Mouse (Mus musculus): ENCODE results near the gene Barhl2.

The Barhl2 gene

DNA sequence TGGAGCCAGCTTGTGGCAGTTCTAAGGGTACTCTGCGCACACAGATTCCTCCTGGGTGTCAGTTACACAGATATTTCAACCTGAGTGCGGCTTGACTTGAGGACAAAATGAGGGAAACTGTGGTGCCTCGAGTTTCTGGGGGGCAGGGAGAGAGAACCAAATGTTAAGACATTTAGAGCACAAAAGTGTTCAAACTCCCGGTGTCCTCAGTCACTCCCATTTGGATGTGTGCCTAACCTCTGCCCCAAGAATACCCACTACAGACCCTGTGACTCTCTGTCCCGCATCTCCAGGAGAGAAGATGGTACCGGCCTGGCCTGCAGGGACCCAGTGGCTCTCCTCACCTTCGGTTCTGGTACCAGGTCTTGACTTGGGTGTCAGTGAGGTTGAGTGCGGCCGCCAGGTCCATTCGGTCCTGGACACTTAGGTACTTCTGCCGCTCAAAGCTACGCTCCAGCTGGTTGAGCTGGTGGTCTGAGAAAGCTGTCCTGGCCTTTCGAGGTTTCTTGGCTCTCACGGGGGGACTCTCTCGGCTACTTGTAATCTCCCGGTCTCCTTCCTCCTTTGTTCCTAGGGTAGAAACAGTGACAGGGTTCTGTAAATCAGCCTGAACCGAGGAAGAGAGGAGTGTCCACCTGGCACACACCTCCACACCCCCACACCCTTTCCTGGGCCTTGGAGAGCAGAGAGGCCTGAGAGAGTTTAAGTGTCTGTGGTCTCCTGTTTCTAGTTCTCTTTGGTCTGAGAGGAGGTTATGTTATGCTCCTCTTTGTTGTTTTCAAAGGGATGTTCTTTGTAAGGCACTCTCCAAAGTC lies 2.7 kb downstream of the Barhl2 start:
- DNase-seq (ENCODE audit: low spot score in 2 of 2): no peak

- DNase-seq (ENCODE audit: low spot score in 2 of 2): no peak
Observed at GRCm38 (mm10) chr5:106454411-106455105, 3.4 kb downstream of the Barhl2 start.

DNA sequence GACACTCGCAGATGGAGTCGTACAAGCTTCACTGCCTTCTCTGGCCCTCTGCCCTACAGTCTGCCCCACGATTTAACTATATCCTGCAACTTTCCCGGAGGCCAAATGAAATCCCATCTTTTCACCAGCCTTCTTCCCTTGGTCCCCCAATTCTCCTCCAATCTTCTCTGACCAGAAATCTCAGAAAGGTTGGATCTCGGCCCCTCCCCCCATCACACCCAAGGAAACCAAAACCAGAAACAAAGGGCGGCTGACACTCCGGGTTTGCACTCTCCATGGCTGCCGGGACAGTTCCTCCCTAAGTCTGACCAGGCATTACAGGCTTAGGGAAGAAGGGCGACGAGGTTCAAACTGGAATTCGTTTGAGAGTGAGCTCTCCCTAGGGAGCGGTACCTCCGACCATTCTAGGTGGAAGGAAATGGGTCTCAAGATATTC lies 4.1 kb downstream of the Barhl2 start:
- DNase-seq (ENCODE audit: low spot score in 2 of 2): no peak

DNA sequence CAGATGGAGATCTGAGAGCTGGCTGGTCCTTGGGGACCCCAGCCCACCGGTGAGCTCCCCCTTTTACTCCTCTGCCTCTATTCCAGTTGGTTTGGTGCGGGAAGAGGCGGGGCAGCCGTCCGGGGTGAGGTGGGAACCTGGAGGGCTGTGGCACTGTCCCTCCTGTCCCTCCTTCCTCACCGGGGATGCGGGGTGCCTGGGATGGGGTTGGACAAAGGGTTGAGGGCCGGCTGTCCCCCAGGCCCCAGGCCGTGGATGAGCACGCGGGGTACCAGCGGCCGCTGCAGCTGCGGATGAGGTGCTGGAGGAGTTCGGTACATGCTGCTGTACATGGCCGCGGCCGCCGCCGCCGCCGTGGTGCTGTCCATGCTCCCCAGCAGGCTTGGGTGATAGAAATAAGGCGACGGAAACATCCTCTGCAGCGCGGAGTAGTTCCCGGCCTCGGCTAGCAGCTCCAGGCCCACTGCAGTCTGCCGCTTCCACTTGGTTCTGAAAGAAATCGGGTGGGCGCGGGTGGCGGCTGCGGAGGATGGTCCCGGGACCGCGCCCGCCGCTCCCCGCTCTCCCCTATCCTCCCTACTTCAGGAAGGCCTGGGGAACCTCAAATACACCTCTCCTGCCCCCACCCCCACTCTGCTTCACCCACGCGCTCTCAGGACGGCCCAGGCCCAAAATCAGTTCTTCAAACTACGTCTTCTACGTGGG lies 4.6 kb downstream of the Barhl2 start:
- no peak for DNase-seq (ENCODE audit: low spot score in 2 of 2)

DNA sequence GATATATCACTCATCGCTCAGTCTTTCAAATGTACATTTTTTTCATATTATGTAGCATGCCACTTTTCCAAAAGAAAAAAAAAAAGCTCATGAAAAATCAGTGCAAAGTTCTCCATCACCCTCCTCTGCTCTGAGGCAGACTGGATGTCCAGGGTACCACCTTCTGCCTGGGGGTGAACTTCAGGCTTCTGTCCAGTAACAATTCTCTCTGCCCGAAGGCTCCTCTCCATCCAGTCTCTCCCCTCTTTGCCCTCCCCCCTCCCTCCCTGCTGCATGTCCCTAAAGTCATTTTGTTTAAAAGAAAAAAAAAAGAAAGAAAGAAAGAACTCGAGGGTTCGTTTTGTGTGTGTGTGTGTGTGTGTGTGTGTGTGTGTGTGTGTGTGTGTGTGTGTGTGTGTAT lies 5.3 kb downstream of the Barhl2 start:
- no peak for DNase-seq (ENCODE audit: low spot score in 2 of 2)

DNA sequence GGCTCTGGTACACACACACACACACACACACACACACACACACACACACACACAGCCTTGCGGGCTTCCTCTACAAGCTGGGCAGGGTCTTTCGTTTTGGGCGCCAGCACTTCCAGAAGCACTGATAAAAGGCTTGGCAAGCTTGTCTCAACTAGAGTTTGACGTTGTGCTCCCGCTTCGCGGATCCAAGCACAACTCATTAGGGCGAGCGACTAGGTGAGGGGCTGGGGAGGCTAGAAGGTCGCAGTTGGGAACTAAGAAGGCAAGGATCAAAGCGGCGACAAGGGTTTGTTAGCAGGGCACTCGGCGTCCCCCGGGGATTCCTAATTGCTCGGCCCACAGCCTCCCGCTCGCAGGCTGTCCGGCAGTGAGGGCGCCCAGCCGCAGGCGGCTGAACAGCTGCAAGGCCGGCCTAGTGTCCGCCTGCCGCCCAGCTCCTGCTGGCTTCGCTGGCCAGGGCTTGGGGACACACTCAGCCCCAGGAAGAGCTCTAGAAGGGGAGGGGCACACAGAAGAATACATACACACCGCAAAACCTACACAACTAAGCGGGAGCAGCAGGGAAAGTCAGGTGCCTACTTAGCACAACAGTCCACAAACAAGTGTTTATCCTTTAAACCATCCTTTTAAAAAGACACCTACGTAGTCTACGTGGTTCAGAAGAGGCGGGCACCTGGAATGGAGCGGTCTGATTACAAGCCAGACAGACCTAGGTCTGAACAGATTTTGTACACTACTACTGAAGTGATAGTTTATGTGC lies 6.1 kb downstream of the Barhl2 start:
- DNase-seq (ENCODE audit: low spot score in 2 of 2): no peak

DNA sequence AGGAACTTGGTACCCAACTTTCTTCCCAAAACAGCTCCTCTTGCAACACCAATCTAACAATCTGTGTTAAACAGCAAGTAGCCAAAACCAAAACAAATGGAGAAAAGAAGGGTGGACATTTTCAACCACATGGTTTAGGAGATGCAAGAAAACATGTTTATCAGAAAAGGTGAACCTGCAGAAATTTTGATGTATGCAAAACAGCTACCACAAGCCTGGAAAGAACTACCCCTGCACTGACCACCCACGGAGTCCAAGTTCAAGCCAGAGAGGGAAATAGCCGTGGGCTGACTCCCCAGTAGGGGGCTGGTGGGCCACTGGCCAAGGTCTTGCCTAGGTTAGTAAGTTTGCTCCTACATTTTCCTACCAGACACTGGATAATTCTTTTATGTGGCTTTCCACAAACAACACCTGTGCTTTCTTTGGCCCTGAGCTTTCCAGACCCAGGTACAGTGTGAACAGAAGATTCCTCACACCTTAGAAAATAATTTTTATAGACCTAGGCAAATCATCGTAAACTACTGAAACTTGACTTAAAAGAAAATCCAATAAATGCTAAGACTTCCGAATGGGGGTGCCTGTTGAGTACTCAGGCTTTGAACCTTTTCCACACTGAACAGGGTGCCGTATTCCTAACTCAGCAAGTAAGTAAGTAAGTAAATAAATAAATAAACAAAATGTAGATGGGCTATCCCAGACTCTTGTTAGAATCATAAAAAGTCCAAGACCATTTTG lies 7.4 kb downstream of the Barhl2 start:
- DNase-seq (ENCODE audit: low spot score in 2 of 2): no peak

- DNase-seq (ENCODE audit: low spot score in 2 of 2): no peak
Observed at GRCm38 (mm10) chr5:106449720-106450425, 8.1 kb downstream of the Barhl2 start.

- DNase-seq (ENCODE audit: low spot score in 2 of 2): no peak
Observed at GRCm38 (mm10) chr5:106448798-106449125, 9.2 kb downstream of the Barhl2 start.

GRCm38 (mm10) chr5:106447951-106448797 lies 9.8 kb downstream of the Barhl2 start:
- DNase-seq (ENCODE audit: low spot score in 2 of 2): no peak

DNA sequence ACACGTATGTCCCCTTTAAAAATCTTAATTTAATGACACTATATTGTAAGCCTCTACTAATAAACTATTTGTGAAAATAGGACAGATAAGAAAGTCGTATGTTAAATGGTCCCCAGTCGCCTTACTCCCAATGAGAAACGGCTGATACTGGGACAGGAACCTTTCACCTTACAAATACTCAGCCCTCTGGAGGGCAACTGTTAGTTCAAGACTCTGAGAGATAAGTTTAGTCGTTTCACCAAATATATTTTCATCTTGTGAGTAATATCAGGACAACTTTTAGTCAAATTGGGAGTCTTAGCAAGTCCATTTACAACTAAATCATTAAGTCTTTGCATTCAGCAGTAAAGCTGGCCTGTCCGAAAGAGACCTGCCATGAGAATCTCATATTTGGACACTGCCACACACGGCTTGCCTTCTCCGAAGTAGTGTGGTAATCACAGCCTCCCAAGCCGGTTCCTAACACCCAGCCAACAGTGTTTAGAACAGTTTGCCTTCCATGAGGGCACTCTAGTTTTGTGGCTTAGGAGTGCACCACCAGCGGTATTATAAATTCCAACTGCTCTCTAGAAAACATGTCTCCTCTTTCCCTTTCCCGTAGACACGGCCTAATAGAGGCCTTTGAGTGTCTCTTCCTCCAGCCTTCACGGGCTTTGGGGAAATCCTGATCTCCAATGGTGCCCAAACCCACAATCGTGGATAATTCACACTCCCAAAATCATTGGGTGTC lies 10.7 kb downstream of the Barhl2 start:
- DNase-seq (ENCODE audit: low spot score in 2 of 2): no peak

- no peak for DNase-seq (ENCODE audit: low spot score in 2 of 2)
Observed at GRCm38 (mm10) chr5:106446593-106446992, 11.4 kb downstream of the Barhl2 start.

- DNase-seq (ENCODE audit: low spot score in 2 of 2): no peak
Observed at GRCm38 (mm10) chr5:106445681-106446080, 12.3 kb downstream of the Barhl2 start.

DNA sequence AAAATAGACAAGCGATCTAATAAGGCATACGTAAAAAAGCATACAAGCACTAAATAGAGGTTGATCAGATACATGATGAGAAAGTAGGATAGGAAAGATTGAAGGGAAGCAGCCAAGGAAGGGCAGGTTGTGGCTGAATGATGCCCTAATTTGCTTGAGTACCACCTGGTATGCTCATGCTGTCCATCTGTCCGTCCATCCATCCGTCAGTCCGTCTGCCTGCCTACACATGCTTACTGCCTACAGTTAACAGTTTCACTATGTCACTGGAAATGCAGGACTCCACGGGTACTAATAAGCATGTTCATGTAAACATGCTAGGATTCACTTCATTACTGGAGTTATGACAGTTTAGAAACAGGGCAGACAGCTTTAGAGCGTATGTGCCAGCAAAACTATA lies 19.1 kb downstream of the Barhl2 start:
- no peak for DNase-seq (ENCODE audit: low spot score in 2 of 2)

GRCm38 (mm10) chr5:106426069-106426468 lies 31.9 kb downstream of the Barhl2 start:
- no peak for DNase-seq (ENCODE audit: low spot score in 2 of 2)

DNA sequence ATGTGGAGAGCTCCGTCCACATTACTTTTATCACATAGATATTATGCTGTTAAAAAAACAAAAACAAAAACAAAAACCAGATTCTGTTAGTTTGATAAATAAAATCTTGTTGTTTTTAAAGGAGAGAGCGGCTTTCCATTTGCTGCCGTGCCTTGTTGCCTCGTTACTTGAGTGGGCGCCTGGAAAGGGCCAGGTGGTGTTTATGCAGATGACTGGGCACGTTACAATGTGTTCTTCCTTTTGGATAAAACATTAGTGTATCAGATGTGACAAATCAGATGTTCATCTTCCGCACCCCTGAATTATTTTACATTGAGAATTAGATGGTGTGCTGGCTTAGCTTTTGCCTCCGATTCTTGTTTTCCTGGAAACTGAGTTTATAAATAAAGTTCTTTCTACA lies 37.1 kb downstream of the Barhl2 start:
- DNase-seq (ENCODE audit: low spot score in 2 of 2): peak; percentile 3 to 14

DNA sequence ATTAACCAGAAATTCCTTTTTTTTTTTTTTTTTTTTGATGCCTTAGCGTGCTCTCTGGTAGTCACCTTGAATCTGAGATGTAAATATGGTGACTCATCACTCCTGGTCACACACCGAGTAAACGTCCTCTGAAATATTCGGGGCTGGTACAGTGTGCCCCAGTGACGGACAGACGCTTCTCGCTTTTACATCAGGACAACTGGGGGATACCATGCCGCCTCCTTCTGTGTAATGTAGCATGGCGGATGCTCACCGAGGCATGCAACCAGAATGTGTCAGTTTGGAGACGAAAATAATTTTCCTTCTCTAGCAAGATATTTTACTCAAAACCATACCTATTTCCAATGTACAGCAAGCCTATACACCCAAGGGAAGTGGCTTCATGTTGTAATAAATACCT lies 37.6 kb downstream of the Barhl2 start:
- no peak for DNase-seq (ENCODE audit: low spot score in 2 of 2)

DNA sequence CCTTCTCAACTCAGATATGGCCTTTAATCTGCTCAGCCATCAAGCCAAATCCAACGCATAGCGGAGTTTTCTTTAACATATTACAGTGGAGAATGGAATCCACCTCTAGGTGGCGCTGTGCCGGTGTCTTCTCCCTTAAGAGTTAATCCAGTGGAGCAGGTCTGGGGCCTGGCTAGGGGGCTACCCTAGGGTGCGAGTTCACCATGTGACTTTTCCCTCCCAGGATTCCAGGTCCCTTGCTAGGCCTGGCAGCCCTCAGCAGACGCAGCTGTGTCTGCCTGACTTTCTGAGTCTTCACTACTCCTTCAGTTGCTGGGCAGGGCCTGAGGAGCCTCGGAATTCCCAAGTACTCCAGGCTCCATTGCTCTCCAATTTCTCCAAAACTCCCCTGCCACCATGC lies 40.8 kb downstream of the Barhl2 start:
- no peak for DNase-seq (ENCODE audit: low spot score in 2 of 2)

GRCm38 (mm10) chr5:106416550-106416949 lies 41.4 kb downstream of the Barhl2 start:
- no peak for DNase-seq (ENCODE audit: low spot score in 2 of 2)

Data from right cerebral cortex, adult 2 months (tissue).